Mouse (Mus musculus): ENCODE measurements around the gene 1700025G04Rik. TPM values are rescaled to one million over a fixed set of nuclear protein-coding genes. Genes with fewer than 3 reads are reported as not detected.

The 1700025G04Rik gene
- total RNA-seq, 1 experiment from 2014 or later, result 27.8 TPM

DNA sequence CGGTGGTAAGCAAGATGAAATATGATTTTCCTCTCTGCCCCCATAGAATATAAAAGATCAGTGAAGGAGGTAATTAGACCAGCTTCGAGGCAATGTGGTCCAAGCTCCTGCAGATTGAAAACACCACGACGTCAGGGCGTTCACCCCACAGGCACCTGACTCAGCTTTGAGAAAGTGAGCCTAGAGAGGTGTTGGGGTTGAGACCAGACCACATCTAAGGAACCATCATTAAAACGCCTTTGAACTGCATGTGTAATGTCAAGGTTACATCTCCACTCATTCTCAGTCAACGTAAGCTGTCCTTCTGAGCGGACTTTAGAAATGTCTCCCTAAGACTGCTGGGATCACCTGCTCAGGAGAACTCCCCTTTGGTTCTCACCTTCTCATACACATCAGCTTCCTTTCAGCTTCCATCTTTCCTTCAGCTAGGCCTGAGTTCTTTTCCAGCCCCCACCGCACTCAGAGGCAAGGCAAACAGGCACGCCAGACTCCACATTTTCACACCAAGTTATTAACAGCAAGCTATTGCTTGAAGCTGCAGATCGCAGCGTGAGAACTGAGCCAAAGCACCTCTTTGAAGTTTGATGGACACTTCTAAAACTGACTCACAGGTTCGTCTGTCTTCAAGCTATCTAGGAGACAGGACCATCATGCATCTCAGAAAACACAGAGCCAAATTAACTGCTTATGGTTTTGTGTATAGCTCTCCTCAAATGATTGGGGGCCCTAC is 79.5 kb downstream of the 1700025G04Rik start:
- ATAC-seq (replicated peaks; ENCODE audit: insufficient number of reproducible peaks, low FRiP score, low TSS enrichment, poor library complexity, severe bottlenecking), result no peak

- peak; percentile 52 for ATAC-seq (replicated peaks; ENCODE audit: insufficient number of reproducible peaks, low FRiP score, low TSS enrichment, poor library complexity, severe bottlenecking)
These were observed 81.4 kb downstream of the 1700025G04Rik start for GRCm38 (mm10) chr1:152008473-152008991.

- ATAC-seq (replicated peaks; ENCODE audit: insufficient number of reproducible peaks, low FRiP score, low TSS enrichment, poor library complexity, severe bottlenecking), result no peak
These were observed 83.4 kb downstream of the 1700025G04Rik start for GRCm38 (mm10) chr1:152006529-152006928.

DNA sequence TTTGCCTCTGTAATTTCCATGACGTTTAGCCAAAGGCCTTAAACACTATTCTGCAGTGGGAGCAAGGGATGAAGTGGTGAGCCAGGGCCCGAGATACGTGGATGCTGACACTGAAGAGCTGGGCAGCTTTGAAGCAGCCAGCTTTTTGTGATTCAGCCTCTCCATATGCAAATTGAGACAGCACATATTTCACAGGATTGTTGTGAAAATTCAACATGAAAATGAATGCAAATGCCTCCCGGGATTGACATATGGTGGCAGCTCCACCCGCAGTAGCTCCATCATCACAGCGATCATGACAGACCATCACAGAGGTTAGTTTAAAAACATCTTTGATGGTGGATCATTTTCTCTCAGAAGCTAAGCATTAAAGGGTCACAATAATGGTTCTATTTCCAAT is 85.4 kb downstream of the 1700025G04Rik start:
- ATAC-seq (replicated peaks; ENCODE audit: insufficient number of reproducible peaks, low FRiP score, low TSS enrichment, poor library complexity, severe bottlenecking), result no peak

GRCm38 (mm10) chr1:152000461-152000860 is 89.5 kb downstream of the 1700025G04Rik start:
- no peak for ATAC-seq (replicated peaks; ENCODE audit: insufficient number of reproducible peaks, low FRiP score, low TSS enrichment, poor library complexity, severe bottlenecking)

GRCm38 (mm10) chr1:151999424-151999842 is 90.5 kb downstream of the 1700025G04Rik start:
- no peak for ATAC-seq (replicated peaks; ENCODE audit: insufficient number of reproducible peaks, low FRiP score, low TSS enrichment, poor library complexity, severe bottlenecking)

DNA sequence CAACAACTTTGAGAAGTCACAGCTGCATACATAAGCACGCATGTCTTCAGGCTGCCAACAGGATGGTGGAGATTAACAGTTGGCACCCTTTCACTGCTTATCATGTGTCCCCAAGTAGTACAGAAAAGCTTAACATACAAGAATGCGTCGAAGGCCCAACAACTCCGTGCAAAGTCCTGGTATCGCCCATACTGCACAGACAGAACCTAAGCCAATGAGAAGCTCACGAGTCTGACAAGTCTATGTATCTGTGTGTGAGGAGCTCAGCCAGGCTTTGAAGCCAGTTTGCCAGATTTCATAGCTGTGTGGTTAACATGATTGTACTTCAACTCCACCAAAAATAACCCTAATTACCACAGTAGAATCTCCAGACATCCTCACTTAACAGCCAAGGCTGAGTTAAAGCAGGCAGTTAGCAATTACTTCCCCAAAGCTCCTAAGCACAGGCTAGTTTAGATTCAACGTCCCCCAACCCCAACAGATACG is 91.2 kb downstream of the 1700025G04Rik start:
- no peak for ATAC-seq (replicated peaks; ENCODE audit: insufficient number of reproducible peaks, low FRiP score, low TSS enrichment, poor library complexity, severe bottlenecking)

GRCm38 (mm10) chr1:151997591-151997990 is 92.3 kb downstream of the 1700025G04Rik start:
- ATAC-seq (replicated peaks; ENCODE audit: insufficient number of reproducible peaks, low FRiP score, low TSS enrichment, poor library complexity, severe bottlenecking), result peak; percentile 84

GRCm38 (mm10) chr1:151995948-151996697 is 93.8 kb downstream of the 1700025G04Rik start:
- ATAC-seq (replicated peaks; ENCODE audit: insufficient number of reproducible peaks, low FRiP score, low TSS enrichment, poor library complexity, severe bottlenecking), result no peak

DNA sequence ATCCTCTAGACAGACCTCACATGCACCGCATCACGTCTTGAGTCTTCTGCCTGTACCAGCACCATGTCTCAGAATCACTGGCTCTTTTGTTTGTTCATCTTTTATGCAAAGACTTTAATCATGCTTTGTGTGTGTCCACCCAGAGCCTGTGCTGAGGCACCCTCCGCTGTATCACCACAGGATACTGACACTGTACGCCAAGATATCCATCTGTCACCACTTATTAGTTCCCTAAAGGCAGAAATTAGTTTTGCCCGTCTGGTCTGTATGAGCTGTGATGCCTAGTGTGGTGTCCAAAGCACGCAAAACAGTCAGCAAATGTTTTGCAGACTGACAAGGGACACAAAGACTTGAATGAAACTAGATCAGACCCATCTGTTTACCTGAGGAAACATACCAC is 95.7 kb downstream of the 1700025G04Rik start:
- no peak for ATAC-seq (replicated peaks; ENCODE audit: insufficient number of reproducible peaks, low FRiP score, low TSS enrichment, poor library complexity, severe bottlenecking)

DNA sequence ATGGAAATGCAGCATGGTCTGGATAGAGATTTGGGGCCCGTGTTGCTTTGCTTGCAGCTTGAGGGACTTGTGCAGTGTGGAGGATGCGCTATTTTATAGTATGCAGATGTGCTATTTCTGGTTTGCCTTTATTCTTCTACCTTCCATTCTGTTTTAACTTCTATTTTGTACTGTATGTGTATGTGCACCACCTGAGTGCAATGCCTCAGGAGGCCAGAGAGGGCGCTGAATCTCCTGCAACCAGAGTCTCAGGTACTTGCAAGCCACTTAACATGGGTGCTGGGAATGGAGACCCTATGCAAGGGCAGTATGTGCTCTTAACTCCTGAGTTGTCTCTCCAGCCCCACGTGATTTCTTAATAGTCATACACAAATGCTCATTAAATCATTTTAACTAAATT is 98.4 kb downstream of the 1700025G04Rik start:
- ATAC-seq (replicated peaks; ENCODE audit: insufficient number of reproducible peaks, low FRiP score, low TSS enrichment, poor library complexity, severe bottlenecking), result no peak

- no peak for ATAC-seq (replicated peaks; ENCODE audit: insufficient number of reproducible peaks, low FRiP score, low TSS enrichment, poor library complexity, severe bottlenecking)
These were observed 99.3 kb downstream of the 1700025G04Rik start for GRCm38 (mm10) chr1:151990615-151991014.

GRCm38 (mm10) chr1:151988713-151989112 is 101.2 kb downstream of the 1700025G04Rik start:
- no peak for ATAC-seq (replicated peaks; ENCODE audit: insufficient number of reproducible peaks, low FRiP score, low TSS enrichment, poor library complexity, severe bottlenecking)

GRCm38 (mm10) chr1:151988066-151988465 is 101.9 kb downstream of the 1700025G04Rik start:
- ATAC-seq (replicated peaks; ENCODE audit: insufficient number of reproducible peaks, low FRiP score, low TSS enrichment, poor library complexity, severe bottlenecking), result no peak

- no peak for ATAC-seq (replicated peaks; ENCODE audit: insufficient number of reproducible peaks, low FRiP score, low TSS enrichment, poor library complexity, severe bottlenecking)
These were observed 103.7 kb downstream of the 1700025G04Rik start for GRCm38 (mm10) chr1:151986024-151986778.

DNA sequence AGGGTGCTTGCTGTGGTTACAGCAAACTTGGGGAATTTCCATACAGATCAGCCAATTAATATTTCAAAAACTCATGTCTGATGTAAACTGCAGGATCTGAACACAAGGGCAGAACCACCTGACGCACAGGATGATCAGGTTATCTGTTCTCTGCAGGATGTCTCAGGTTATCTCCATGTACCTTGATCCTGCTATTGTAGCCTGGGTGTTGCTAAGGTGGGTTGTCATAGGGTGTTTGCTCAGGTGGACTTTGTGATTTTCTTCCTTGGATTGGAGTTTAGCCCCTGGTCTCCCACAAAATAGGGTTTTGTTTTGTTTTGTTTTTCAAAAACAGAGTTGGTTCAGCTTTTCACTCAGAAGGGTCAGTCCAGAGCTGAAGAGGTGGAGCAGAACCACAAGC is 104.9 kb downstream of the 1700025G04Rik start:
- no peak for ATAC-seq (replicated peaks; ENCODE audit: insufficient number of reproducible peaks, low FRiP score, low TSS enrichment, poor library complexity, severe bottlenecking)

DNA sequence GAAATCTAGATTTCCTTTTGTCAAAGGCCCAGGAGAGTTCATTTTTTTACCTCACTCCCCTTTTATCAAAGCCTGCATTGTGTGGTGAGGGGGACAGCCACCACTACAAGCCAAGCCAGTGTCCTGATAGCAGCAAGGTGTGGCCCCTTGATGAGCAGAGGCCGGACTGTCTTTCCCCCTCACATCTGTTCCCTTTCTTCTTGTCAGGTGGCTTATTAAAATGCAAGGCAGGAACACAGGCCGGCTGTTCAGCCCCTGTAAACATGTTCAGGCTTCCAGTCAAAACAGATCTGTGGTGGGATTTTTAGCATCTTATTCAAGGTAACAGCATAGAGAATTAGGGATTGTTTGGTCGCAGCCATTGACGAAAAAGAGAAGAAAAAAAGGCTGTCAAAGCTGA is 105.9 kb downstream of the 1700025G04Rik start:
- no peak for ATAC-seq (replicated peaks; ENCODE audit: insufficient number of reproducible peaks, low FRiP score, low TSS enrichment, poor library complexity, severe bottlenecking)

- no peak for ATAC-seq (replicated peaks; ENCODE audit: insufficient number of reproducible peaks, low FRiP score, low TSS enrichment, poor library complexity, severe bottlenecking)
These were observed 109.4 kb downstream of the 1700025G04Rik start for GRCm38 (mm10) chr1:151980498-151980897.

Measured in monocyte, adult 5-6 weeks (primary cell).